Mouse (Mus musculus) intestine, postnatal 0 days (tissue): ENCODE measurements around the gene Tekt4. TPM values are rescaled to one million over a fixed set of nuclear protein-coding genes. Genes with fewer than 3 reads are reported as not detected.

Experiments used
- ATAC-seq: fragments of 200-750 bp; cut with Nextera tagmentation; 2 replicates; pipeline ENCODE4 v1.8.0; 2017; ENCODE audit warnings: mild to moderate bottlenecking, moderate TSS enrichment, moderate library complexity
- H3K27ac ChIP-seq: fragments of 300-500 bp; sonication (generic); 2 replicates; pipeline ENCODE4 v1.5.1; 2014; ENCODE audit warnings: mild to moderate bottlenecking, low read depth, low read length, moderate library complexity
- H3K27me3 ChIP-seq: fragments of 300-500 bp; sonication (generic); replicated peaks from 2 replicates; pipeline ENCODE4 v1.6.1; 2014; ENCODE audit warnings: low read length, mixed read lengths; ENCODE audit not compliant: control insufficient read depth, insufficient read depth
- H3K36me3 ChIP-seq: fragments of 300-500 bp; sonication (generic); 2 replicates; pipeline ENCODE4 v1.6.1; 2014; ENCODE audit warnings: mild to moderate bottlenecking, moderate library complexity; ENCODE audit not compliant: control insufficient read depth, insufficient read depth
- H3K4me1 ChIP-seq: fragments of 300-500 bp; sonication (generic); replicated peaks from 2 replicates; pipeline ENCODE4 v1.6.1; 2014; ENCODE audit warnings: antibody characterized with exemption, low read length, mixed read lengths; ENCODE audit not compliant: control insufficient read depth, insufficient read depth
- H3K4me2 ChIP-seq: fragments of 300-500 bp; sonication (generic); replicated peaks from 2 replicates; pipeline ENCODE4 v1.6.1; 2014; ENCODE audit warnings: low read depth, mild to moderate bottlenecking, moderate library complexity
- H3K4me3 ChIP-seq: fragments of 300-500 bp; sonication (generic); 2 replicates; pipeline ENCODE4 v1.5.1; 2014; ENCODE audit warnings: low read depth, low read length
- H3K9ac ChIP-seq: fragments of 300-500 bp; sonication (generic); 2 replicates; pipeline ENCODE4 v1.6.1; 2014; ENCODE audit warnings: mild to moderate bottlenecking, low read depth, low read length
- H3K9me3 ChIP-seq: fragments of 300-500 bp; sonication (generic); 2 replicates; pipeline ENCODE4 v1.6.1; 2016; ENCODE audit warnings: mixed run types; ENCODE audit not compliant: control insufficient read depth
- CTCF ChIP-seq: sonication (generic); IDR thresholded peaks from 2 replicates; pipeline ENCODE4 v1.5.1; 2016; ENCODE audit warnings: low read depth, mild to moderate bottlenecking, control low read depth, antibody characterized with exemption, moderate library complexity
- WGBS: fragments of 180-500 bp; shearing (Covaris S2); extraction: QIAGEN DNeasy Blood & Tissue Kit; methylation state at CpG from one replicate; pipeline ENCODE4 v1.1.7; 2014; 5-methylcytosine and 5-hydroxymethylcytosine counted together
- polyA plus RNA-seq: library from polyadenylated mRNA; unstranded; fragments of >200 nt; fragmentation: Nextera tagmentation; extraction: Ambion mirVana; gene quantifications from 2 replicates; pipeline ENCODE4 v1.2.1, GENCODE M21; 2015

Tekt4 gene
- polyA plus RNA-seq, 1 experiment from 2014 or later, result not detected

DNA sequence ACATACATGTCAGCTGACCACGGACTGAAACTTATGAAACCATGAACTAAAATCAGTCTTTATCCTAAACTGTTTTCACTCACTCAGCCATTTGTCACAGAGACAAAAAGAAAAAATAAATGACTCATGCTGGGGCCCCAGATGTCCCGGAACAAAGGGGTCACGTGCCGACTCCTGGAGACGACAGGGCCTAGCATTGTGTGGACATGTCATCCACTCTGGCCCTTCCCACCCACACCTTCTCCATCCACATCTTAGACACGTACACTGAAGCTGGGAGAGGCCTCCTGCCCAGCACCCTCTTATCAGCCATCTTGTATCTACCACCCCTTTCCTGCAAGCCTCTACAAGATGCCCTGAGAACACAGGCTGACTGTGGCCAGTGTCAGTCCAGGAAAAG, 36.4 kb upstream of the Tekt4 start:
- Histone ChIP-seq H3K27me3 (no peaks in the 10 kb centered on the region), H3K36me3 (no peaks in the 10 kb centered on the region), H3K9me3 (no peaks in the 10 kb centered on the region), H3K4me3 (no peak overlapping the region), H3K9ac (no peak overlapping the region), H3K27ac (no peak overlapping the region), H3K4me1 (peaks cover 4% of the 10 kb centered on the region; the same call in 1 of the 2 replicates), H3K4me2 (no peak overlapping the region)
- WGBS, result 72% methylated on average over 6 of the region's 6 CpGs
- ATAC-seq, result no peak
- no peak for TF ChIP-seq CTCF

DNA sequence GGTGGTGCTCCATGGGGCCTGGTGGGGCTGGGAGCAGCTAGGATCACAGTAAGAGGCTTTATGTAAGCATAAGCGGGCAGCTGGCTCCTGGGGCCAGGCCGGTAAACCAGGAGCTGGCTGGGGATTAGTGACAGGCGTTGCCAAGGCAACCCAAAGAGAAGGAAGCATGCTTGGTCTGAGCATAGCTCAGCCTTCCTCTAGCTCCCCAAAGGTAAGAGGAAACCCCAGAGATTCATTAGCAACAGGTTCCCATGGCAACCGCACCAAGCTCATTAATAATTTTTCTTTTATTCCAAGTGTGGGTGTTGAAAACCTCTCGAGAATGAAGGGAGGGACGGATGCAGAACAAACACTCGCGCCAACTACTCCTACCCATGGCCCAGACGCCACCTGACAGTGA, 35.5 kb upstream of the Tekt4 start:
- no peak overlapping the region for H3K9ac ChIP-seq
- ATAC-seq, result no peak
- TF ChIP-seq CTCF, result no peak
- H3K4me3 ChIP-seq, result no peak overlapping the region
- no peaks in the 10 kb centered on the region for H3K9me3 ChIP-seq
- no peaks in the 10 kb centered on the region for H3K36me3 ChIP-seq
- H3K27ac ChIP-seq, result no peak overlapping the region
- H3K4me1 ChIP-seq, result peaks cover 4% of the 10 kb centered on the region; the same call in 1 of the 2 replicates
- WGBS, result 38% methylated on average over 9 of the region's 9 CpGs
- H3K4me2 ChIP-seq, result no peak overlapping the region
- no peaks in the 10 kb centered on the region for H3K27me3 ChIP-seq

DNA sequence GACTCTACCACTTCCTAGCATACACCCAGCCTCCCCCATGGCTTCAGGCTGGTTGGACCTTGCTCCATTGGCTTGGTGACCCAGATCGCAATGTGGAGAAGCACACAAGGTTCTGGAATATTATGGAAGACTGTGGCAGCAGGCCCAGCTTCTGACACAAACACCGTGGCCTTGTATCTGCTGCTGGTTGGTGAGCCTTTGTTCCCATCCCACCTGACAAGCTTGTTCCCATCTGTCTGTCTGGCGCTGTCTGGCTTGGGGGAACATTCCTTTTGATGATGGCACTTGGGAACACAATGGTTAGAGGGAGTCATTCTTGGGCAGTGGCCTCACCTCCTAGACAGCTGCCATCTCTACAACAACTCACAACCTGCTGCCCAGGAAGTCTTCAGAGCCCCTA, 33.4 kb upstream of the Tekt4 start:
- H3K27ac ChIP-seq, result no peak overlapping the region
- H3K27me3 ChIP-seq, result no peaks in the 10 kb centered on the region
- no peaks in the 10 kb centered on the region for H3K9me3 ChIP-seq
- H3K36me3 ChIP-seq, result no peaks in the 10 kb centered on the region
- TF ChIP-seq CTCF, result no peak
- 94% methylated on average over 3 of the region's 3 CpGs for WGBS
- H3K4me2 ChIP-seq, result no peak overlapping the region
- ATAC-seq, result no peak
- H3K4me3 ChIP-seq, result no peak overlapping the region
- no peak overlapping the region for H3K9ac ChIP-seq
- H3K4me1 ChIP-seq, result no peaks in the 10 kb centered on the region

DNA sequence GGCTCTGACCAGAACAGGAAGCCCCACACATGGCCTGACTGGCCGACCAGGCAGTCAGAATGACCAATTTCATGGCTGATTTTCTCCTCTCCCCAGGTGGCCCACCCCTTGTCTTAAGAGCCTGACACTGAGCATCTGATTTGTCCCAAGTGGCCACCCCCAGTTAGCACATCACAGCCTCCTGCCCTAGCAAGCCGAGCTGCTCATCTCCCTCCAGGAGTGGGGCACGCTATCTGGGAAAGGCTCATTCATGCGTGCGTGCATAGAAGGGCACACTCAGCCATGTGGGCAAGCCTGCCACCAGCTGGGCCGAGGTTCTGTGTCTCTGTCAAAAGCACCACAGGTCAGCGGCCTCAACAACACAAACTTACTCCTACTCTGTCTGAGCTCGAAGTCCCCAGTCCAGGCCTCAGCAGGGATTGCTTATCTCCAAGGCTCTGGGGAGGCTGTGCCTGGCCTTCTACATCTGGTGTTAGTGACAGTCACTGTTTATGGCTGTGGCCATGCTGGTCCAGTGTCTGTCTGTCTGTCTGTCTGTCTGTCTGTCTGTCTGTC, 29.8 kb upstream of the Tekt4 start:
- Histone ChIP-seq H3K27me3 (no peaks in the 10 kb centered on the region), H3K4me3 (no peak overlapping the region), H3K4me1 (no peaks in the 10 kb centered on the region), H3K36me3 (no peaks in the 10 kb centered on the region), H3K4me2 (no peak overlapping the region), H3K27ac (no peak overlapping the region), H3K9ac (no peak overlapping the region), H3K9me3 (no peaks in the 10 kb centered on the region)
- no peak for ATAC-seq
- TF ChIP-seq CTCF, result no peak
- WGBS, result 56% methylated on average over 8 of the region's 8 CpGs

DNA sequence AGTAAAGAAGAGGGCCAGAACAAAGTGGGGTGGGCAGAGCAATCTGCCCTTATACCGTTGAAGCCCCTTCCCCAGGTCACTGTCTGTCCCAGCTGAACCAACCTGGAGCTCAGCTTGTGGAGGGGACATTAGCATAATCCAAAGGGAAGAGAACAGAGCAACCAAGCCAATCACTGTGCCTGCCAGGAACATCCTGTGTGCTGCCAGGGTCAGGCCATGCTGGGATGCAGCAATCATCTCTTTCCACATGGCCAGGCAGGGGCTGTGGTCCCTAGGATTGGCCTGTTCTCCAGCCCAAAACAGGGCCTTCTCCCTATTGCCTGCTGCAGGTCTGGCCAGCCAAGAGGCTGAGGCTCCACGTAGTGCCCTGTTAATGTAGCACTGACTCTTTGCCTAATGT, 28.4 kb upstream of the Tekt4 start:
- WGBS, result 76% methylated on average over 2 of the region's 2 CpGs
- TF ChIP-seq CTCF, result no peak
- Histone ChIP-seq H3K9ac (no peak overlapping the region), H3K27ac (no peak overlapping the region), H3K27me3 (peaks cover 2% of the 10 kb centered on the region; the same call in 1 of the 2 replicates), H3K4me3 (no peak overlapping the region), H3K4me2 (no peak overlapping the region), H3K9me3 (no peaks in the 10 kb centered on the region), H3K4me1 (no peaks in the 10 kb centered on the region), H3K36me3 (no peaks in the 10 kb centered on the region)
- no peak for ATAC-seq

DNA sequence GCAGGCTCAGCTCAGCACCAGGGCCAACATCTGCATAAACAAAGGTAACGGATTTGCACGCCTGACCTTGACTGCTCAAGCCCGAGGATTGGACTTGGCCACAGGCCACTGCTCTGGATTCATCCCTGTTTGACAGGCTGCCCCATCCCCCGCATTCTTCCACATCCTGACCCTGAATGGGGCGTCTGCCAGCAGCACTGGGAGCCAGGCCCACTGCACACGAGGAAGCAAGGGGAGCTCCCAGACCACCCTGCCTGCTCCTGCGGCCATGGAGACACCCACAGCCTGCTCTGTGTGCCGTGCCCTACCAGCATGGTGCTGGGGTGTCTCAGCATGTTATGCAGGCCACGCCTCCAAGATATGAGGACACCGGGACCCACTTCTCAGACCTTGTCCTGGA, 27.0 kb upstream of the Tekt4 start:
- H3K36me3 ChIP-seq, result no peaks in the 10 kb centered on the region
- no peak for ATAC-seq
- no peak overlapping the region for H3K27ac ChIP-seq
- H3K9me3 ChIP-seq, result no peaks in the 10 kb centered on the region
- WGBS, result 30% methylated on average over 10 of the region's 10 CpGs
- H3K27me3 ChIP-seq, result peaks cover 11% of the 10 kb centered on the region
- TF ChIP-seq CTCF, result no peak
- no peak overlapping the region for H3K4me3 ChIP-seq
- H3K4me1 ChIP-seq, result no peaks in the 10 kb centered on the region
- no peak overlapping the region for H3K9ac ChIP-seq
- H3K4me2 ChIP-seq, result no peak overlapping the region

DNA sequence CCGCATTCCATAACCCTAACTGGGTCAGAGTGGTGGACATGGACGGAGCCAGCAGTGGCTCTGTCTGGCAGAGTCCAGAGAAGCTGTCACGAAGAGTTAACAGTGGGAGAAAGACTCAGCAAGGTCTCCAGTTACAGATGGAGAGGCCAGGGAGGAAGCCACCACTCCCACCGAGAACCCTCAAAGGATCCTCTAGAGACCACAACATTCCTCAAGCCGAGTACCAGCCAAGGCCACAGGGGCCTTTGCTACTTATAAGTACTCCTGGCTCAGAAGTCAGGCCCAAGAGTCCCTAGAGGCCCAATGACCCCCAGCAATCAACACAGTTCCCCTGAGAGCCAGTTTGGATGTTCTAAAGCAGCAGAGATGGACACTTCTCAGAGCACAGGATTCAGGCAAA, 25.2 kb upstream of the Tekt4 start:
- no peaks in the 10 kb centered on the region for H3K36me3 ChIP-seq
- H3K9ac ChIP-seq, result no peak overlapping the region
- peaks cover 28% of the 10 kb centered on the region for H3K27me3 ChIP-seq
- H3K4me2 ChIP-seq, result no peak overlapping the region
- no peaks in the 10 kb centered on the region for H3K9me3 ChIP-seq
- ATAC-seq, result no peak
- H3K4me3 ChIP-seq, result no peak overlapping the region
- 67% methylated on average over 5 of the region's 5 CpGs for WGBS
- no peak for TF ChIP-seq CTCF
- no peaks in the 10 kb centered on the region for H3K4me1 ChIP-seq
- H3K27ac ChIP-seq, result no peak overlapping the region
